Mouse (Mus musculus): Measurements from ENCODE around the gene Lmod2.

Lmod2 gene

DNA sequence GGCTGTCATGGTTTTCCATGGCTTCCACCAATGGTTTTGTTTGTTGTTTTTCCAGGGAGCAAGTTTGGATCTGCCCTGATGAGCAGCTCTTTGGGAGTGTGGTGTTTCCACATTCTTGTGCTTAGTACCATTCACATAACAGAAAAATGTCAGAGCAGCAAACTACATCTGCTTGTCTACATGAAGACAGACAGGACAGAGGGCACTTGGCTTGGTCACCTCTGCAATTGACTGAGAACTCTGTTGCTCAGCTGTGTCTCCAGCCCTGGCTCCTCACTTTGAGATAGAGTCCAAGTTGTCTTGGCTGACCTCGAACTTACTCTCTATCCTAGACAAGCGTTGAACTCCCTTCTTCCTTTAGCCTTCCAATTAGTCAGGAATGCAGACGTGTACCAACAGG, 4.8 kb downstream of the Lmod2 start:
- DNase-seq (ENCODE audit: low read depth, low spot score): no peak

DNA sequence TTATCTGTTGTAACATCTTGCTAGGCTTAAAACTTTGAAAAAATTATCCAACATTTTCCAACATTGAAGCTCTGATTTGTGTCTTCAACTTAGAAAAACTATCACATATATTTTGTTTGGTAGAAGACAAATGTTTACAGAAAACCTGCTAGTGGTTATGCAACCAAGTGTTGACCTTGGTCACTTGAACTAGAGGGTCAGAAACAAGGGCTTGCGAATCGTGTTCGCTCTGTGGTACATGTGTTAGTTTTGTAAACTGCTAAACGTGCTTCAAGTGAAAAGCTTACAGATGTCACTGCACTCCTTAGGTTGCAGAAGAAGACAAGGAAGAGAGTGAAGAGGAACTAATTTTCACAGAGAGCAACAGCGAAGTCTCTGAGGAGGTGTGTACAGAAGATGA, 5.4 kb downstream of the Lmod2 start:
- no peak for DNase-seq (ENCODE audit: low read depth, low spot score)

GRCm38 (mm10) chr6:24604289-24604688, 6.7 kb downstream of the Lmod2 start:
- DNase-seq (ENCODE audit: low read depth, low spot score): no peak

- DNase-seq (ENCODE audit: low read depth, low spot score): no peak
Observed at GRCm38 (mm10) chr6:24605631-24606030, 8.1 kb downstream of the Lmod2 start.

- DNase-seq (ENCODE audit: low read depth, low spot score): no peak
Observed at GRCm38 (mm10) chr6:24606512-24606911, 8.9 kb downstream of the Lmod2 start.

GRCm38 (mm10) chr6:24607531-24607930, 10.0 kb downstream of the Lmod2 start:
- no peak for DNase-seq (ENCODE audit: low read depth, low spot score)

- DNase-seq (ENCODE audit: low read depth, low spot score): no peak
Observed at GRCm38 (mm10) chr6:24608129-24608528, 10.6 kb downstream of the Lmod2 start.

- DNase-seq (ENCODE audit: low read depth, low spot score): no peak
Observed at GRCm38 (mm10) chr6:24608682-24609081, 11.1 kb downstream of the Lmod2 start.

DNA sequence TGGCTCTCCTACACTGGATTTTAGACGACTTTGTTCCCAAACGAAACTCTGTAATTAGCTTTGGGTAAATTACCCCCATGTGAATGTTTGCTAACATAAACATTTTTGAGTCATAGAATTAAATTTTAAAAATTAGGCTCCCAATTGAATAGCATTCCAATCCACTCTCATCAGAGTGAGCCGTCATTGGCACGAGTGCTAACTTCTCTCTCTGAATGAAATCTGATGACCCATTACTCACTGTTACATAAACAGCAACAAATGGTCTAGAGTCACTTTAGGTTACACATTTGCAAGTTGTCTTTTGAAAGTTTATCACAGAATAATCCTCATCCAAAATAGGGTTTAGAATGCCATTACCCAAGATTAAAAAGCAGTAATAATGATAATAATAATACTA, 12.0 kb downstream of the Lmod2 start:
- DNase-seq (ENCODE audit: low read depth, low spot score): no peak

- DNase-seq (ENCODE audit: low read depth, low spot score): no peak
Observed at GRCm38 (mm10) chr6:24610358-24610757, 12.8 kb downstream of the Lmod2 start.

- DNase-seq (ENCODE audit: low read depth, low spot score): no peak
Observed at GRCm38 (mm10) chr6:24612074-24612755, 14.7 kb downstream of the Lmod2 start.

GRCm38 (mm10) chr6:24613346-24613745, 15.8 kb downstream of the Lmod2 start:
- DNase-seq (ENCODE audit: low read depth, low spot score): no peak

- no peak for DNase-seq (ENCODE audit: low read depth, low spot score)
Observed at GRCm38 (mm10) chr6:24613918-24614317, 16.4 kb downstream of the Lmod2 start.

DNA sequence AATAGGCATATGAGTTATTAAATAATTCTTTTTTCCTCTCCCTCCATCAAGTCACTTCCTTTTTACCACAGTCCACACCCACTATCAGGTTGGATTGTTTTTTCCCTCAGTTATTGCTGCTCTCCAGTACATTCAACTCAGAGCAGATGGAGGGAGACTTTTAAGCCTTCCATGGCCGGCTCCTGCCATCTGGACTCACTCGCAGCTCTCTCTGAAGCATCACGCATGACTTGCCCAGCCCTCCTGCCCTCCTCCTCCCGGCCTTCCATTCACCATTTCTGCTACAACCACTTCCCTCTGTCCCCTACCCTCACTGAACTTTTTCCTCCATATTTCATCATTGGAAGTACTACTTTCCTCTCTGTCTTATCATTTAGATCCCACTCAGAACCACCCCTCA, 19.2 kb downstream of the Lmod2 start:
- DNase-seq (ENCODE audit: low read depth, low spot score): no peak

DNA sequence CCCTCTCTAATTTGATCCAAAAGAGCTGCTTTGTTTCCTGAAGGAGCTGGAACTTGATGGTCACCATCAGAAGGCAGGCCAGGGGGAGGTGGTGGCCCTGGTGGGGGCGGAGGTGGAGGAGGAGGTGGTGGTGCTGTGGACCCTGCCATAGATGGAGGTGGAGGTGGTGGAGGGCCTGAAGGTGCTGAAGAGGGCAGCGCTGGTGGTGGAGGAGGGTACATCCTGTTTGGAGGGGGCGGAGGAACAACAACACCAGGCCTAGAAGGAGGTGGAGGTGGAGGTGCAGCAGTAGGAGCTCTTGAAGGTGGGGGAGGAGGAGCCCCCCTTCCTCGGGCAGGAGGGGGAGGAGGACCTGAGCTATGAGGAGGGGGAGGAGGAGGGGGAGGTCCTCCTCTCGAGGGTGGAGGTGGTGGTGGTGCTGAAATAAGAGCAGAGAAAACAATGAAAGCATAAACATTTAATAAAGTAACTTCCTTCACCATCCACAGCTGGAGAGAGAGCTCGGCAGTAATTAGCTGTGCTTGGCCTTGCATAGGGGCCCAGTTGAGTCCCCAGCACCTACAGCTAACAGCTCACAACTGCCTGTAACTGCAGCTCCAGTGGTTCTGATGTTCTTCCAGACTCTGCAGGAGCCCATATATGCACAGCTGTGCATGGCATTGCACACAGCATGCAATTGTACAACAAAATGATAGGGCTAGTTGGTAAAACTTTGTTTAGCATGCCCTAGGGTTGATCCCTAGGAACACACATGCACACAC, 21.9 kb downstream of the Lmod2 start:
- DNase-seq (ENCODE audit: low read depth, low spot score): no peak

GRCm38 (mm10) chr6:24620936-24621335, 23.4 kb downstream of the Lmod2 start:
- DNase-seq (ENCODE audit: low read depth, low spot score): no peak

- DNase-seq (ENCODE audit: low read depth, low spot score): no peak
Observed at GRCm38 (mm10) chr6:24622098-24622497, 24.5 kb downstream of the Lmod2 start.

DNA sequence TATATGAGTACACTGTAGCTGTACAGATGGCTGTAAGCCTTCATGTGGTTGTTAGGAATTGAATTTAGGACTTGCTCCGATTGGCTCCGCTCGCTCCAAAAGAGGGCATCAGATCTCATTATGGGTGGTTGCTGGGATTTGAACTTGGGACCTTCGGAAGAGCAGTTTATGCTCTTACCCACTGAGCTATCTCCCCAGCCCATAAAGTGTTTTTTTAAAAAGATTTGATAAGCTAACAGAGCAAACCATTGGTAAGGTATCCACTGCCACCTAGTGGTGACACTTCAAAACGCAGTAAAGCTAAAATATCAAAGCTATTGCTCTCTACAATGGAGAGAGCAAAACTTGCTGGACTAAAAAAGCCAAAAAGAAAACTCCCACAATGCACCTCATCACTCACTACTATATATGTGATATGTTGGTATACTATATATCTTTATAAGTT, 30.0 kb downstream of the Lmod2 start:
- no peak for DNase-seq (ENCODE audit: low read depth, low spot score)

- DNase-seq (ENCODE audit: low read depth, low spot score): no peak
Observed at GRCm38 (mm10) chr6:24628499-24628898, 30.9 kb downstream of the Lmod2 start.

DNA sequence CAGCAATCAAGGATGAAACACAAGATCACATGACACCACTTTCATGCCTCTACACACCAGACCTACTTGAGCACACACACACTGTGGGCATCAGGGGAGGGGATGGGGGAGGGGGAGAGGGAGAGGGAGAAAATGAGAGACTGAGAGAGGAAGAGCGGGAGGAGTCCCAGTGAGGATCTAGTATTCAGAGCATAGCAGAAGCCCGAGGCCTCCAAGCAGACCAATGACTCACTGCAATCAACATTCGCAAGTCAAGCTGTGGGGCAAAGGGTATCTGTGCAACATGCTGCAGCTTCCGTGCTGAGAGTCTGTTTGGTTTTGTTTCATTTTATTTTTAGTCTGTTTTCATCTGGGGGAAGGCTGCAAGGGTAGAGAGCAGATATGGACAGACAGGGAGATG, 34.5 kb downstream of the Lmod2 start:
- no peak for DNase-seq (ENCODE audit: low read depth, low spot score)

- no peak for DNase-seq (ENCODE audit: low read depth, low spot score)
Observed at GRCm38 (mm10) chr6:24634065-24634464, 36.5 kb downstream of the Lmod2 start.

GRCm38 (mm10) chr6:24635814-24636213, 38.3 kb downstream of the Lmod2 start:
- no peak for DNase-seq (ENCODE audit: low read depth, low spot score)

DNA sequence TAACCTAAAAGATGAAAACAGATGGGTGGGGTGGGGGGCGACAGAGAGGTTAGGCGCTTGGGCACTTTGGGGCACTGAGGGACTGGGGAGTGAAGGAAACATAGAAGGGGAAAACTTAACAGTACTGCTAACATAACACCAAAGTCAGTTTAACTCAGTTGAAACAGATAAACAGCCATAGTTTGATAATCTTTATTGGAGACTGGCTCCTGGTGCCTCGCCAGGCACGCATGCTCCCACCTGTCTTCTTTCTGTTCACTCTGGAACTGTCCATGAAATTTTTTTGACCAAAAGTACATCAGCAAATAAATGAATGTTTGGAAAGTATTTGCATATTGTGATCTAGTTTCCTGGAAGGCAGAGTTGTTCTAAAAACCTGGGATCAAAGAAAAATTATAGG, 43.7 kb downstream of the Lmod2 start:
- no peak for DNase-seq (ENCODE audit: low read depth, low spot score)
